Mouse (Mus musculus) myocyte (in vitro differentiated cells): Measurements from ENCODE around the gene Slc25a44.

Experiments used
- E2F4 ChIP-seq: IDR thresholded peaks from one replicate; pipeline ENCODE4 v1.6.1; 2011; ENCODE audit warnings: mild to moderate bottlenecking, control low read depth, moderate library complexity; ENCODE audit not compliant: insufficient read depth
- POLR2A ChIP-seq: IDR thresholded peaks from one replicate; pipeline ENCODE4 v1.6.1; 2011; ENCODE audit warnings: low read depth, mild to moderate bottlenecking, control low read depth, moderate library complexity; ENCODE audit not compliant: insufficient read length
- POLR2AphosphoS2 ChIP-seq: IDR thresholded peaks from one replicate; pipeline ENCODE4 v1.6.1; 2011; ENCODE audit warnings: low read depth, control low read depth; ENCODE audit not compliant: insufficient read length
- REST ChIP-seq: IDR thresholded peaks from one replicate; pipeline ENCODE4 v1.6.1; 2011; ENCODE audit warnings: mild to moderate bottlenecking, control low read depth, moderate library complexity; ENCODE audit not compliant: insufficient read depth, insufficient read length
- SRF ChIP-seq: IDR thresholded peaks from one replicate; pipeline ENCODE4 v1.6.1; 2011; ENCODE audit warnings: low read depth; ENCODE audit not compliant: control insufficient read depth, insufficient read length
- USF1 ChIP-seq: IDR thresholded peaks from one replicate; pipeline ENCODE4 v1.6.1; 2011; ENCODE audit warnings: low read depth, mild to moderate bottlenecking, control low read depth, moderate library complexity

- TF ChIP-seq REST (no peak), POLR2A (no peak), USF1 (no peak), E2F4 (no peak), SRF (no peak), POLR2AphosphoS2 (no peak)
These were observed 13.3 kb downstream of the Slc25a44 start for GRCm38 (mm10) chr3:88411681-88412080.
